Mouse (Mus musculus) myocyte (in vitro differentiated cells): Measurements from ENCODE around the gene Snip1.

ENCODE experiments used
- MAX ChIP-seq: IDR thresholded peaks from one replicate; pipeline ENCODE4 v1.6.1; 2011; ENCODE audit warnings: low read depth, mild to moderate bottlenecking, control low read depth
- MYOD1 ChIP-seq, 3 experiments: IDR thresholded peaks; one replicate each; pipeline ENCODE4 v1.6.1; 2011; ENCODE audit warnings: control low read depth in 2 of 3, low read depth in 2 of 3, mild to moderate bottlenecking in 2 of 3, moderate library complexity in 1 of 3; ENCODE audit not compliant: insufficient read length in 2 of 3, control insufficient read depth in 1 of 3
- MYOG ChIP-seq, 3 experiments: IDR thresholded peaks; one replicate each; pipeline ENCODE4 v1.6.1; 2011; ENCODE audit warnings: control low read depth in 2 of 3, low read depth in 2 of 3, mild to moderate bottlenecking in 2 of 3; ENCODE audit not compliant: insufficient read length in 2 of 3, control insufficient read depth in 1 of 3, insufficient read depth in 1 of 3
- POLR2A ChIP-seq: IDR thresholded peaks from one replicate; pipeline ENCODE4 v1.6.1; 2011; ENCODE audit warnings: low read depth, mild to moderate bottlenecking, control low read depth, moderate library complexity; ENCODE audit not compliant: insufficient read length
- POLR2AphosphoS2 ChIP-seq: IDR thresholded peaks from one replicate; pipeline ENCODE4 v1.6.1; 2011; ENCODE audit warnings: low read depth, control low read depth; ENCODE audit not compliant: insufficient read length
- SRF ChIP-seq: IDR thresholded peaks from one replicate; pipeline ENCODE4 v1.6.1; 2011; ENCODE audit warnings: low read depth; ENCODE audit not compliant: control insufficient read depth, insufficient read length

GRCm38 (mm10) chr4:125114638-125115037 is 48.2 kb downstream of the Snip1 start:
- TF ChIP-seq MYOD1 (IDR thresholded peaks at IDR 0.05; ENCODE audit: control insufficient read depth in 1 of 3, insufficient read length in 2 of 3, low read depth in 2 of 3) (peak; percentile 79 to 93 (median 83)), POLR2A (no peak), MAX (no peak), MYOG (IDR thresholded peaks at IDR 0.05; ENCODE audit: control insufficient read depth in 1 of 3, insufficient read depth in 1 of 3, insufficient read length in 2 of 3, low read depth in 2 of 3) (peak; percentile 11 to 87 (median 87)), POLR2AphosphoS2 (no peak), SRF (peak; percentile 65)
